Mouse (Mus musculus) heart, adult 2 months (tissue): Measurements from ENCODE around the gene Ccdc13.

Source experiments
- CTCF ChIP-seq: fragments of 200-600 bp; IDR thresholded peaks from 2 replicates; pipeline ENCODE4 v1.8.1; 2022; ENCODE audit warnings: antibody characterized with exemption, mild to moderate bottlenecking, moderate library complexity
- EP300 ChIP-seq: fragments of 200-500 bp; IDR thresholded peaks from 2 replicates; pipeline ENCODE4 v1.6.1; 2011; ENCODE audit warnings: low read depth, low read length, control low read depth; ENCODE audit not compliant: insufficient read depth
- POLR2A ChIP-seq: fragments of 200-500 bp; IDR thresholded peaks from 2 replicates; pipeline ENCODE4 v1.6.1; 2011; ENCODE audit warnings: mild to moderate bottlenecking, low read depth, low read length, control low read depth; ENCODE audit not compliant: insufficient read depth

DNA sequence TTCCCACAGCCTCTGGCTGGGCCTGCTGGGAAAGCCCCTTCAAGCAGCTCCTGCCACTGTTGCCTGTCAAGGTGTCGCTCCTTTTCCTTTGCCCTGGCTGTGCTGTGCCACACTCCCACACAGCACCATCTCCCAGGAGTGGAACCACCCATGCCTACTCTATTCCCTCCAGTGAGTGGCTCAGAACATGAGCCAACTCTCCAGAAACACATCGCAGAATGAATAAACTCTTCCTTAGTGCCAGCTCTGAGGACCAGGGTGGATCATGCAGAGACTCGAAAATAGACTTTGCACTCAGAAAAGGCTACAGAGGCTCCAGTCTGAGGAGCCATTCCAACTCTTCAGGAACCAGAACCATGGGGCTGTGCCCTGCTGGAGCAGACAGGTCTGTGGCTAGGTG lies 12.9 kb downstream of the Ccdc13 start:
- no peak for TF ChIP-seq POLR2A
- no peak for TF ChIP-seq EP300
- no peak for TF ChIP-seq CTCF
